14 mouse cellular contexts compared by ENCODE assay signal in the genomic region with DNA sequence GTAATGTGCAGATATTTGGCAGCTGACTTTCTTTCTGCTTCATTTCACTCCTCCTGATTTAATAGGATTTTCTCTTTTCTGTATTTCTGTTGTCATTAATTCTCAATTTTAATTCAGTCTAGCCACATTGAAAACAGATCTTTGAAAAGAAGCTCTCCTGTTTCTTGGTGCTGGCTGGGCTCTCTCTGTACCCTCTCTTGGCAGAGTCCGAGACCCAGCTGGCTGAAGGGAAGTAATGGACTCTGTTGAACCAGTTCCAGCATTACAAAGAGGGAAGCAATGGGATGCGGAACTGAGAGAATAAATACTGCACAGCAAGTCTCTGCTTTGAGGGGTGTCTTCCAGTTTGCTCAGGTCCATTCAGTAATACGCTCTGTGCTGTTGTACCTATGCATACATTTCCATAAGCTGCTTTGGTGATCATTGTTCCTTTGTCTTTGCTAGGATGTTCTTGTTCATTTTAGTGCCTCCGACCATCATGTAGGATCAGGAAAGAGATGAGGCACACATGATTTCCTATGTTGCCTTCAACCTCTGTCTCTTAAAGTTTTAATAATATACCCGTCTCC. TPM values are rescaled to one million over a fixed set of nuclear protein-coding genes. Genes with fewer than 3 reads are reported as not detected.
A peak's percentile ranks its signal among the peaks of the same experiment; 100 is the strongest.
DNase-seq lines count a peak whose midpoint lies in the region; ATAC-seq and TF ChIP-seq lines count a peak whose summit lies in the region.
"Had no signal": no experiment of that assay in that cellular context is flagged by ENCODE, and none has a peak within 500 bp of the region (broad histone marks: within the 10 kb centered on the region; RNA-seq: fewer than 3 reads in every experiment).

No protein-coding gene starts in this region.

- no peaks in the 10 kb centered on the region for H3K27me3 ChIP-seq in neural tube, embryonic 13.5 days
- no peaks in the 10 kb centered on the region for H3K27me3 ChIP-seq in forebrain, embryonic 14.5 days (replicated peaks; ENCODE audit: control insufficient read depth, insufficient read depth, low read length)

- H3K9ac ChIP-seq in neural tube, embryonic 13.5 days, result no peak overlapping the region
- no peak overlapping the region for H3K9ac ChIP-seq in forebrain, embryonic 14.5 days (ENCODE audit: low read length)

- peaks cover 15% of the 10 kb centered on the region; the same call in 1 of the 2 replicates for H3K36me3 ChIP-seq in neural tube, embryonic 13.5 days
- H3K36me3 ChIP-seq in forebrain, embryonic 14.5 days (ENCODE audit: control insufficient read depth, insufficient read depth, low read length), result peaks cover 6% of the 10 kb centered on the region

- no peaks in the 10 kb centered on the region for H3K9me3 ChIP-seq in neural tube, embryonic 13.5 days
- H3K9me3 ChIP-seq in forebrain, embryonic 14.5 days (replicated peaks; ENCODE audit: control insufficient read depth, low read length), result no peaks in the 10 kb centered on the region

- intact Hi-C loops in heart, postnatal 10 days (cut with DNase I), result no loop called here
- intact Hi-C loops in gastrocnemius, adult 2 months (cut with DNase I), result no loop called here

- DNase-seq in heart, adult 18-20 months, result peak; percentile 8 to 21
- no peak for DNase-seq in heart, postnatal 10 days
- DNase-seq in neural tube, embryonic 10.5 days (ENCODE audit: extremely low spot score, low spot score), result no peak
- peak; percentile 77 for DNase-seq in forebrain, embryonic 14.5 days (ENCODE audit: low spot score)
- DNase-seq in gastrocnemius, adult 2 months, result no peak
- no peak for DNase-seq in lung, adult 18-20 months
- DNase-seq in adrenal gland, postnatal 36 days, result no peak
- DNase-seq: kidney, postnatal 4 days; thymus, postnatal 14 days had no signal

- 78% methylated on average over 5 of the region's 5 CpGs for WGBS in neural tube, embryonic 13.5 days
- WGBS in forebrain, embryonic 14.5 days, result 53% methylated on average over 5 of the region's 5 CpGs

- no peak overlapping the region for H3K4me2 ChIP-seq in neural tube, embryonic 13.5 days
- no peak overlapping the region for H3K4me2 ChIP-seq in forebrain, embryonic 14.5 days (ENCODE audit: low read length)
- H3K4me2 ChIP-seq: heart, embryonic 11.5 days had no signal

- ATAC-seq in neural tube, embryonic 13.5 days (ENCODE audit: low read depth), result 0 out of 2 replicates have a peak, but pooled peaks have one; percentile 19
- ATAC-seq in forebrain, embryonic 14.5 days, result peak; percentile 82; the same call in 1 of the 2 replicates
- ATAC-seq: activated CD4-positive, CD25-positive, alpha-beta regulatory T cell, adult 4 months; inflammation-experienced regulatory T-cells, adult 6 months had no signal

- H3K4me1 ChIP-seq in neural tube, embryonic 13.5 days (replicated peaks), result no peaks in the 10 kb centered on the region
- no peaks in the 10 kb centered on the region for H3K4me1 ChIP-seq in forebrain, embryonic 14.5 days (ENCODE audit: control insufficient read depth, insufficient read depth, low read length)

- no peak overlapping the region for H3K4me3 ChIP-seq in neural tube, embryonic 13.5 days
- H3K4me3 ChIP-seq in forebrain, embryonic 14.5 days (ENCODE audit: low read depth, low read length), result no peak overlapping the region
- H3K4me3 ChIP-seq in gastrocnemius, adult 2 months, result no peak overlapping the region

- no peak overlapping the region for H3K27ac ChIP-seq in neural tube, embryonic 13.5 days (replicated peaks)
- no peak overlapping the region for H3K27ac ChIP-seq in forebrain, embryonic 14.5 days (ENCODE audit: low read depth, low read length)
- H3K27ac ChIP-seq in gastrocnemius, adult 2 months, result no peak overlapping the region
- H3K27ac ChIP-seq: macrophage had no signal

- TF ChIP-seq CTCF in gastrocnemius, adult 2 months (IDR thresholded peaks at IDR 0.05), result no peak

RNA-seq across cellular contexts. Expression of gene Nup35, which starts 50.4 kb away (rescaled TPM):
- 1 to 10 TPM; 7.1 to 8.3 TPM for total RNA-seq in heart, adult 18-20 months (2021)
- 10 to 100 TPM in 1 of 2 experiments, 1 to 10 TPM in 1; 7.7 to 11.7 TPM for total RNA-seq in heart, postnatal 10 days (2021)
- polyA plus RNA-seq in neural tube, embryonic 13.5 days (2015; fragmentation: Nextera tagmentation; extraction: Ambion mirVana), result 54.9 and 59.0 TPM in 2 replicates
- polyA plus RNA-seq in forebrain, embryonic 14.5 days (2014; fragmentation: Nextera tagmentation; extraction: Ambion mirVana), result 66.1 and 66.6 TPM in 2 replicates
- 1 to 10 TPM; 8.0 to 9.3 TPM for total RNA-seq in gastrocnemius, adult 2 months (2021)
- total RNA-seq in adrenal gland, postnatal 36 days (2021), result 10 to 100 TPM; 24.3 to 27.1 TPM

RNA-seq across cellular contexts. Expression of gene Dusp19, which starts 50.6 kb away (rescaled TPM):
- total RNA-seq in heart, adult 18-20 months (2021), result 10 to 100 TPM in 1 of 2 experiments, 1 to 10 TPM in 1; 9.8 to 10.0 TPM
- 1 to 10 TPM; 5.9 to 7.6 TPM for total RNA-seq in heart, postnatal 10 days (2021)
- 16.2 and 19.2 TPM in 2 replicates for polyA plus RNA-seq in neural tube, embryonic 13.5 days (2015; fragmentation: Nextera tagmentation; extraction: Ambion mirVana)
- polyA plus RNA-seq in forebrain, embryonic 14.5 days (2014; fragmentation: Nextera tagmentation; extraction: Ambion mirVana), result 18.8 and 19.7 TPM in 2 replicates
- 10 to 100 TPM in 1 of 2 experiments, 1 to 10 TPM in 1; 8.6 to 11.2 TPM for total RNA-seq in gastrocnemius, adult 2 months (2021)
- 10 to 100 TPM; 13.3 to 19.8 TPM for total RNA-seq in adrenal gland, postnatal 36 days (2021)

Comparison
In these comparisons a context has a peak if more than half of its experiments do, and no peak if none do; other contexts are left out.
1. DNase-seq: peak in heart, adult 18-20 months (2 of 2) and forebrain, embryonic 14.5 days (single experiment); none in heart, postnatal 10 days (0 of 2), neural tube, embryonic 10.5 days (single experiment), gastrocnemius, adult 2 months (single experiment), lung, adult 18-20 months (0 of 2) and adrenal gland, postnatal 36 days (0 of 2).